Mouse (Mus musculus) lung, adult 2 months (tissue): ENCODE results near the gene Ppm1l.

Experiments used
- CTCF ChIP-seq: fragments of 200-500 bp; IDR thresholded peaks from 2 replicates; pipeline ENCODE4 v1.5.1; 2011; ENCODE audit warnings: mild to moderate bottlenecking, low read length, control low read depth; ENCODE audit not compliant: insufficient read depth
- POLR2A ChIP-seq: fragments of 200-500 bp; IDR thresholded peaks from 2 replicates; pipeline ENCODE4 v1.6.1; 2011; ENCODE audit warnings: low read depth, mild to moderate bottlenecking, control low read depth, low read length, borderline replicate concordance; ENCODE audit errors: extremely low read depth

- TF ChIP-seq CTCF (no peak), POLR2A (no peak)
Measured at GRCm38 (mm10) chr3:69576715-69577114, 260.1 kb downstream of the Ppm1l start.
